Mouse (Mus musculus) heart, embryonic 14.5 days (tissue): ENCODE data around the gene Allc. TPM values are rescaled to one million over a fixed set of nuclear protein-coding genes. Genes with fewer than 3 reads are reported as not detected.

ENCODE experiments used
- ATAC-seq: fragments of 200-750 bp; cut with Nextera tagmentation; 2 replicates; pipeline ENCODE4 v1.8.0; 2017; ENCODE audit warnings: low read depth, moderate TSS enrichment; ENCODE audit not compliant: insufficient number of reproducible peaks, insufficient read depth, low FRiP score
- H3K27ac ChIP-seq, 2 experiments: fragments of 200-500 bp in 1 of 2; fragments of 300-500 bp in 1 of 2; sonication (generic) in 1 of 2; replicated peaks in 1 of 2; 2 replicates each; pipeline ENCODE4 v1.5.1; 2012 to 2014; ENCODE audit warnings: low read depth in 2 of 2, low read length in 2 of 2, control low read depth in 1 of 2, mild to moderate bottlenecking in 1 of 2, mixed read lengths in 1 of 2; ENCODE audit not compliant: control insufficient read depth in 1 of 2, insufficient read depth in 1 of 2
- H3K27me3 ChIP-seq: fragments of 300-500 bp; sonication (generic); 2 replicates; pipeline ENCODE4 v1.6.1; 2014; ENCODE audit warnings: mild to moderate bottlenecking, low read length, control low read depth; ENCODE audit not compliant: control insufficient read depth, insufficient read depth
- H3K36me3 ChIP-seq: fragments of 300-500 bp; sonication (generic); 2 replicates; pipeline ENCODE4 v1.6.1; 2014; ENCODE audit warnings: mild to moderate bottlenecking, control low read depth, low read length, mixed read lengths; ENCODE audit not compliant: control insufficient read depth, insufficient read depth
- H3K4me1 ChIP-seq, 2 experiments: fragments of 200-500 bp in 1 of 2; fragments of 300-500 bp in 1 of 2; sonication (generic) in 1 of 2; 2 replicates each; pipeline ENCODE4 v1.6.1; 2012 to 2014; ENCODE audit warnings: low read length in 2 of 2, control low read depth in 1 of 2, mixed read lengths in 1 of 2; ENCODE audit not compliant: control insufficient read depth in 2 of 2, insufficient read depth in 2 of 2
- H3K4me2 ChIP-seq: fragments of 300-500 bp; sonication (generic); 2 replicates; pipeline ENCODE4 v1.6.1; 2014; ENCODE audit warnings: mild to moderate bottlenecking, low read length
- H3K4me3 ChIP-seq, 2 experiments: fragments of 200-500 bp in 1 of 2; fragments of 300-500 bp in 1 of 2; sonication (generic) in 1 of 2; 2 replicates each; pipeline ENCODE4 v1.5.1; 2012 to 2014; ENCODE audit warnings: low read length in 2 of 2, mild to moderate bottlenecking in 2 of 2, control low read depth in 1 of 2, low read depth in 1 of 2, moderate library complexity in 1 of 2; ENCODE audit not compliant: control insufficient read depth in 1 of 2, insufficient read depth in 1 of 2
- H3K9ac ChIP-seq: fragments of 300-500 bp; sonication (generic); 2 replicates; pipeline ENCODE4 v1.6.1; 2014; ENCODE audit warnings: mild to moderate bottlenecking, low read length
- H3K9me3 ChIP-seq: fragments of 300-500 bp; sonication (generic); 2 replicates; pipeline ENCODE4 v1.6.1; 2016; ENCODE audit warnings: low read length, control low read depth; ENCODE audit not compliant: control insufficient read depth
- WGBS: fragments of 180-500 bp; shearing (Covaris S2); extraction: QIAGEN DNeasy Blood & Tissue Kit; methylation state at CpG from one replicate; pipeline ENCODE4 v1.1.7; 2014; 5-methylcytosine and 5-hydroxymethylcytosine counted together
- polyA plus RNA-seq: library from polyadenylated mRNA; unstranded; fragments of >200 nt; fragmentation: Nextera tagmentation; extraction: Ambion mirVana; gene quantifications from 2 replicates; pipeline ENCODE4 v1.2.1, GENCODE M21; 2014

The Allc gene
- polyA plus RNA-seq, 1 experiment from 2014 or later, result not detected

GRCm38 (mm10) chr12:28514264-28514775 is 68.0 kb downstream of the Allc start:
- Histone ChIP-seq H3K36me3 (no peaks in the 10 kb centered on the region), H3K9ac (no peak overlapping the region), H3K27me3 (no peaks in the 10 kb centered on the region), H3K9me3 (0 out of 2 replicates have a peak, but pooled peaks cover 3% of the 10 kb centered on the region), H3K27ac (no peak overlapping the region), H3K4me1 (peaks cover 3 to 4% of the 10 kb centered on the region in 2 experiments; a peak in 2 of 4 replicates), H3K4me2 (no peak overlapping the region), H3K4me3 (no peak overlapping the region)
- ATAC-seq, result no peak
- WGBS, result 16% methylated on average over 1 of the region's 1 CpGs

- H3K27ac ChIP-seq, result no peak overlapping the region
- 36% methylated on average over 5 of the region's 5 CpGs for WGBS
- ATAC-seq, result no peak
Observed at GRCm38 (mm10) chr12:28509699-28510280, 72.5 kb downstream of the Allc start.

More at GRCm38 (mm10) chr12:28509699-28510280, 72.5 kb downstream of the Allc start:
- Histone ChIP-seq H3K9me3 (0 out of 2 replicates have a peak, but pooled peaks cover 3% of the 10 kb centered on the region), H3K4me3 (no peak overlapping the region), H3K4me2 (no peak overlapping the region), H3K36me3 (no peaks in the 10 kb centered on the region), H3K9ac (no peak overlapping the region), H3K27me3 (no peaks in the 10 kb centered on the region), H3K4me1 (peaks cover 2 to 4% of the 10 kb centered on the region in 2 experiments; a peak in 1 of 4 replicates)

Other genes starting within 250 kb of the Allc start
- 0.13 TPM in 1 of 2 replicates, not detected in the other for gene Dcdc2c, start 30.1 kb downstream of the Allc start, polyA plus RNA-seq
- 14.4 and 17.4 TPM in 2 replicates for gene Colec11, start 40.9 kb upstream of the Allc start, polyA plus RNA-seq
- 553 and 621 TPM in 2 replicates for gene Rps7, start 53.4 kb upstream of the Allc start, polyA plus RNA-seq
- gene Rnaseh1, start 67.1 kb upstream of the Allc start, polyA plus RNA-seq, result 15.2 and 16.0 TPM in 2 replicates
- gene Adi1, start 92.7 kb upstream of the Allc start, polyA plus RNA-seq, result 44.0 and 50.6 TPM in 2 replicates
- 33.8 and 34.8 TPM in 2 replicates for gene Trappc12, start 167.9 kb upstream of the Allc start, polyA plus RNA-seq
- gene Eipr1, start 169.3 kb upstream of the Allc start, polyA plus RNA-seq, result 19.8 and 21.2 TPM in 2 replicates